Mouse (Mus musculus): Measurements from ENCODE around the gene Fam133b.

The Fam133b gene

DNA sequence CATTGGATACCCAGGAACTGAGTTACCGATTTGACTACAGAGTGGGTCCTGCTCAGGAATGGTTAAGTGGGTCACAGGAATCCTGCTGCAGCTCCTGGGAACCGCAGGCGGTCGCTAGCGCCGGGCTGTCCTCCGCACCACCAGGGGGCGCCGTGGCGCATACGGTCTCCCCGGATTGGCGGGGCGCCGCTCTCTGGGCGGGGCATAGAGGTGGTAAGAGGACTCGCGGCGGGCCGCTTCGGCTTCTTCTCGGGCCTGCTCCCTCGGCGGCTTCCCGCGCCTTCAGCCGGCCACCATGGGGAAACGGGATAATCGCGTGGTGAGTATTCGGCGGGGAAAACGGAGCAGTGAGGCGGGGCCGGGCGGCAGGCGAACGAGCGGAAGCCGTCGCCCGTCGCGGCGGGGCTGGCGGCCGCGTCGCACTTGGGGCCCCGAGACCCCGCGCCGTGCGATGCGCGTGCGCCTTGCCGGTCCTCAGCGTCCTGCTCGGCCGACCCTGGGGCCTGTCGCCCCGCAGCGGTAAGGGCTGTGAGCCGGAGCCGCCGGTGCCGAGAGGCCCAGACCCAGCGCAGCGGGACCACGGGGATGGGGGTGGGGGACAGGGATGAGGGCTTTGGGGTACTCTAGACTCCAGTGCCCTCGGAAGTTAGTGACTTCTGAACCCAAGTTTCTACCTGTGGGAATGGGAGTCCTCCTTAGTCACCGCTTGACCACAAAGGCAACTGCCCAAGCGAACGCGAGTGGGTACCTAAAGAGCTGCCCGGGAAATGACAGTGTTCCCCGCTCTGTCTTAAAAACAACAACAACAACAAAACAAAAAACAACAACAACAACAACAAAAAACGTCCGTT lies at the start of gene Fam133b:
Fam133b (plus strand) TSS at position 205 of the 851 bp plus-strand sequence.
- peak; percentile 99 for DNase-seq

DNA sequence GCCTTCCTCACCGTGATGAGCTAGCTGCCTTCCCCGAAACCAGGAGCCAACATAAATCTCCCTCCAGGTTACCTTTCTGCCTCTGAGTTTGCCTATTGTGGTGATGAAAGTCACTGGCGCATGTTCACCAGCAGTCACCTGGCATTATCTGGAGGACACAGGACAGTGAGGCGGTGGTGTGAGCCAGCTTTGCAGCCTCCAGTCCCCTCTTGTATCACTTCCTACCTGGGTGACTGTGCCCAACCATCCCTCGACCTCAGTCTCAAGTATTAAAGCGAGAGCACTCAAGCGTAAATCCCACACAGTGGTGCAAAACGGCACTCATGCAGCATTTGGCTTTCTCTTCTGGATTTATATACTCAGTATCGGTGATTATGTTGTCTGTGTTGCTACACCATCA lies 49.7 kb upstream of the Fam133b start:
- DNase-seq, result no peak

DNA sequence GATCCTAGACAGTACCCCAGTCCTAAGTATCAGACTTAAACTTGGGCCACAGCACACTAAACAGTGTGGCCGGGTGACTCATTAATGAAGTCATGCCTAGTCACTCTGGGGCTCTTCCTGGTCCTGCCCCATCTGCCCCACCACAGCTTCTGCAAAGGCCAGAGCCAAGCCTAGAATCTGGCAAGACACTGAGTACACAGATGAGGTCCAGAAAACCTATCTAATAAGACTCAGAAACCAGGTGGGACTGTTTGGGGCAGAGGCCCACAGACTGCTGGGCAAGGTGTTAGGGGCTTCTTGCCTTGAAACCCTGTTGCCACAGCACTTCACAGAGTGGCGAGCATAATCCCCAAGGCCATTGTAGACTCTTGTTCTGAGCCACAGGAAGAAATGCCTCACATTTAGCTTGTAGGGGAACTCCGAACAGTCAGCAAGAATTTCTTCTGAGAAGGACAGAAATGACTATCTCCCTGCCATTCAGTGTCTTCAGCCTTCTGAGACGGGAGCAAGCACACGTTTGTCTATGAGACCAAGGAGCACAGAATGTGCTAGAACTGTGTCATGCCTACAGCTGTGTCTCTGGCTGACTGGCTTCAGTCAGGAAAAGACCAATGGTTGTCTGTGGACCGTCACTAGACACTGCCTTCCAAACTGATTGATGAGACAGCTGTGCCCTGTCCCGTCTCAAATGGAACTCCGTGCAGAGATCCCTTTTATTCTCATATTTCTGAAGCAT lies 49.0 kb upstream of the Fam133b start:
- DNase-seq, result no peak

DNA sequence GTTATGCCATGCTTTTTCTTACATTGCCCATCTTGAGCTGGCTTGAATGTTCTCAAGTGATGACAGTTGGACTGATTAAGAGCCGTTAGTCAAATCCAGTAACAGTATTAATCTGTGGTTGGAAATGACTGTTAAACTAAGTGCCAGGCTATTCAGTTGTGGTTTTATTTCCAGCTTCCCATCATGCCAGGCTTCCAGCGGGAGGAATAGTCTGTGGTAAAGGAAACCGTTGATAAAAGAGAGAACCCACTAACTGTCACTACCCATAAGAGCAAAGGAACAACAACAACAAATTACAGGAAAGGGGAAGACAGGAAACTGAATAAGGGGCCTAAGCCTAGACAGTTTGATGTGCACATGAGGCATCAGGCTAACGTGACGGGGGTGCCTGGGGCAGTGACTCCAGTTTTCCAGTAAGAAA lies 46.1 kb upstream of the Fam133b start:
- DNase-seq, result no peak

DNA sequence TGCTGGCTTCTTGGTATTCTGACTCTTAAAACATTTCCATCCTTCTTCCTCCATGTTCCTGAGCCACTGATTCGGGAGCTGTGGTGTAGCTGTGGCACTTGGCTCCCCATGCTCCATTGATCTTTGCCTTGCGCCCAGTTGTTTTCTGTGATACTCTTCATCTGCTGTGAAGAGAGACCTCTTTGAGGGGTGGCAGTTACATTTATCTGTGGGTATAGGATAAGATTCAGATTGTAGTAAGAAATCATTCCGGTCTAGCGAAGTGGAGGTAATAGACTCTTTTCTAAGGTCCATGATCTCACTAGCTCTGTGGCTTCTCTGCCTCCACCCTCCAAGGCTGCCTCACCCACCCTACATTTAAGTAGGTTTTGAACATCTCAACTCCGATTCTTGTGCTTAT lies 43.3 kb upstream of the Fam133b start:
- DNase-seq, result no peak

DNA sequence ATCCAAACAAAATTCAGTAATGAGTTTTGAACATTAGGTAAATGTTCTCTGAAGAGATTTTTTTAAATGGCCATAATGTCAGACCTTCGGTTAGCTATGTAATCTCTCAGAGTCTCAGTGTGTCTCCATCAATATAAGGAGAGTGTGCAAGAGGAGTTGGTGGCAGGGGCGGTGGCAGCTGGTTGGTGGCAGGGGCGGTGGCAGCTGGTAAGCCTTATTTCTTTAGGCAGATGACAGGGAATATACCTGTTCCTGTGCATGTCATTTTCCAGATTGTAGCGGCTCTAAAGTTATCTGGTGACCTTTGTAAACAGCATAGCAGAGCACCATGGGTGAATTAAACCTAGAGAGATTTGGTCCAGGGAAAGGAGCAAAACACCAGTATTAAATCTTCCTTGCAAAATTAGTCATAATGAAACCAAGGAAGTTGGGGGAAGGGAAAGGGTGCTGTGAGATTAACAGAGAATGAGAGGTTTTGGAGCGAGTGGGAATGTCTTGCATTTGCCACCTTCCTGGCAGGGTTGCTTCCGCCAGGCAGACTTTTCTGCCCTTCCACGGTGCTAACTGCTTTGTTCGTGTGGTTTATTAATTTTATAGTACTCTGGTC lies 42.6 kb upstream of the Fam133b start:
- DNase-seq, result no peak

DNA sequence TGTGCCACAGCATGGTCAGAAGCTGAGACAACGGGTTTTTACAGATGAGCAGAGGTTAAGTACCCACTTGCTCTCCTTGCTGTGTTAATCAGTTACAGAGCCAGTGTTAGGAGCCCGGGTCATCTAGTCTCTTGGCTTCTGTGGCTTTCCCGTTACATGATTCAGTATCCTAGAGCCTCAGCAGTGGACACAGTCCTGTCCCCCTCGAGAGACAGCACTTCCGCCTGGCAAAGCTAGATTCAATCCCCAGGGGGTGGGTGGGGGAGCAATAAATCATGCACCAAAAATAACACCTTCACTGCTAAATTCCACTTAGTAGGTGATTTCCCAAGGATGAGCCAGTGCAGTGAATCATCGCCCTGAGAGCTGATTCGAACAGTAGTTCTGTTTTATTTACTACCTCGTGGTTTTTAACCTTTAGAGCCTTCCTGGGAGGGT lies 42.0 kb upstream of the Fam133b start:
- no peak for DNase-seq

DNA sequence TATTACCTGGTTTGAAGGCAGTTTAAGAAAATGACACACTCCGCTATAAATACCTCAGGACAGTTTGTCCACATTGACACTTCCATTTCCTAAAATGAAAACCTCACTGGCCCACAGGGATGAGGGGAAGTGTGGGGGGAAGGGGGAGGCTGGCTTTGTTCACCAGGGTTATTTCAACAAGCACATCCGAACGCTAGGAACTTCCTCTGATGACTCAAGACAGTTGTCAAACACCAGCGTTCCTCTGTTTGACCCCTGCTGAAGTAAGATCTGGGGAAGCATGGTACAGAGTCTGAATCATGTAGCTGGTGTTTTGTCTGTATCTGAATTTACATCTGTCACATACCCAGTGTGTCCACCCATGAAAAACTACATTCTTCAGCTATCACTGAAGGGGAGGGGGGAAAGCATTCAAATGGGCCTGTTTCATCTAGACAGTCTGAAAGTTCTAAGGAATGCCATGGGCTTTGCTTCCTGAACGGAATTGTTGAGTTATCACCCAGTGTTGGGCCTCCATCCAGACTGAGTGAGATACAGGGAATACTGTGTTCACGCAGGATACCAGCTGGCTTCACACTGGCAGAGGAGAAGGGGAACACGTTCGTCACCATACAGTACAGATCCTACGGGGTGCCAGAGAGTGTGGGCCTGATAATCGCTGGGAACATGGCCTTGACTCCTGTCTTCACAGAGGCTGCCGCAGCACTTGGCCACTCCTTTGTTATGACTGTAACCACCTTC lies 40.9 kb upstream of the Fam133b start:
- DNase-seq, result peak; percentile 77

DNA sequence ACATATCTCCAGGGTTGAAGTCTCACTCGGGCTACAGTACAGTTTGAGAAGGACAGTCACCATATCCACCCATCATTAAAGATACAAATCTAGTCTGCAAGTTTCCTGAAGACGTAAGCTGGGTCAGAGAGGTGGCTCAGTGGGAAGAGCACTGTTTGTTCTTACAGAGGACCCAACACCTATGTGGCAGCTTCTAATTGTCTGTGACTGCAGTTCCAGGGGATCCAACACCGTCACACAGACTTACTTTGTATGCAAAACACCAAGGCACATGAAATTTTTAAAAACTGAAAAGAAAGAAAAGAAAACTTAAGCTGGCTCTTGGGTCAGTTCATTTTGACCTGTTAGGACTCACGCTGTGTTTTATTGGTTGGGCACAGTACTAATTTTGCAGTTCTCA lies 40.3 kb upstream of the Fam133b start:
- no peak for DNase-seq

DNA sequence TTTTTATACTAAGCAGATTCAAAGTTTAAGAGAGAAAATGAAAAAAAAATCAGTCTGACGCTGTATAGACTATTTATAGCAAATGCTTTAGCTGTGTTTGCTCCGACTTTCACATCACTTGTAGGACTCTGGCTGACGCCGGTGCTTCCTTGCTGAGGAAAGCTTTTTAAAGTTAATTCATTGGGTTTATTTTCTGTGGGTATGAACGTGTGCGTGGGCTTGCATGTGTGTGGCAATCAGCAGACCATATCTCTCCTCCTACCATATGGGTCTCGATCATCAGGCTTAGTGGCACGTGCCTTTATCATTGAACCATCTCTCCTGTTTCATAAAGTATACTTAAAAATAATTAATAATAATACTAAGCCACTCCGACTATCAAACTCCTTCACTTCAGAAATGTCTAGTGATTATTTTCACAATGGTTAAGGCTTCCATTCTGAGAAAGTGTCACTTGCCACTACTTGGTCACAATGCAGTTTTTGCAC lies 39.8 kb upstream of the Fam133b start:
- DNase-seq, result no peak

DNA sequence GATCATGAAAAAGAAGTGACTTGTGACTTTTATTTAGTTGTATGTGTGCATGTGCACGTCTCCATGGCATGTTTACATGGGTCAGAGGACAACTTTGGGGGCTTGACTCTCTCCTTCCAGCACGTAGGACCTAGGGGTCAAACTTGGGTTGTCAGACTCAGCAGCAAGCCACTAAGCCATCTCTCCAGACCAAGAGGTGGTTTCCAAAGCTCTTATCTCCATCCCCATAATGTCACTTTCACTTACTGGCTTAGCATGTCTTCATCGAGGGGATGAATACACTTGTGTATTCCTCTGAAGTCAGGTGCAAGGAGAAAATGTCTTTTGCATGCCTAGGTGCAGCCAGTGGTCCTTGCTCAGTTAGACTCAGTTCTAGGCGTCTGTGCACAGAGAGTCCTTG lies 39.2 kb upstream of the Fam133b start:
- no peak for DNase-seq

DNA sequence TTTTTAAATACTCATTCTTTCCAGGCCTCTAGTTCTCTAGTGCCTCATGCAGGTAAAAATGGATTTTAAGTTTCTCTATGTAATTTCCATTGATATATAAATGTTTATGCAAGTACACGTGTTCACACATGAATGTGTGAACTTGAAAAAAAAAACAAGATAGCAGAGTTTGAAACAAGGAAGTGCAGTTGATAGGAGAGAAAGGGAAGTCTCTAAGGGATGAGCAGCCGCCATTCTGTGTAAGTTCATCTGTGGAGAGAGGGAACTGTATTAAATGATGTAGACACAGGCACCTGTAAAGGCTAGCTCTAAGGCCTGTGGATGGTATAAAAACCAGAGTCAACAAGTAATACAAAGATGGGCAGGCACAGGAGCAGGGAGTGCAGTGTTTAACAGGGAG lies 38.1 kb upstream of the Fam133b start:
- no peak for DNase-seq

DNA sequence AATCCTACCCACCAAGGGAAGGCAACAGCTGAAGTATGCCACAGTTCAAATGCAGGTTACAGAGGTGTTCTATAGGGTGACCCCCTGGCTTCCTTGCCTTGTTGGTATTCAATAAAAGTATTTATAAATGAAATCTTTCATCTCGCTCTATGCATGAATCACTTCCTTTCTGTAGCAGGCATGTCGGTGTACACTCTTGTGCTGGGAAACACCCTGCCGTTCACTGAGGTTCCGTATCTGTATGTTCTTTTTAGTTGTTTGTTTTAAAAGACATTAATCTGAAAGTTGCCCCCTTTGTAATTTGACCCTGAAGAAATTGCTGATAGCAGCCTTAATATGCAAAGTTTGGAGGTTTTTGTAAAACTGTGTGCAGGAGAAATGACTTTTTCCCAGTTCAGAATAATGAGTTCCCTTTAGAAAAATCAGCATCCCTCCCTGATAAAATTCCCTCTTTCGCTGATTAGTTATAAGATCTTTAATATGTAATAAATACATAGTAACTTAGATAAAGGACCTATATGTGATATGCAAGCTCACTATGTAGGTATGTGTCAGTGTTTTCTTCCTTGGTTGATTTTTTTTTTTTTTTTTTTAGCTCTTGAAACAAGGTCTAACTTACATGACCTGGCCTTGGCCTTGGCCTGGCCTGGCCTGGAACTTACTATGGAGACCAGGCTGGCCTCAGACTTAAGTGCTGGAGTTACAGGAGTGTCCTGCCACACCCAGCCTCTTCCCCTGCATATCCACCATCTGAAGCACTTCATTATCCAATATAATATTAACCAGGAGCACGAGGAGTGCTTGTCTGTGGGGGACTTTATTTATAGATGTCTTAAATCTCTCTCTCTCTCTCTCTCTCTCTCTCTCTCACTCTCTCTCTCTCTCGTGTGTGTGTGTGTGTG lies 34.9 kb upstream of the Fam133b start:
- DNase-seq, result no peak

DNA sequence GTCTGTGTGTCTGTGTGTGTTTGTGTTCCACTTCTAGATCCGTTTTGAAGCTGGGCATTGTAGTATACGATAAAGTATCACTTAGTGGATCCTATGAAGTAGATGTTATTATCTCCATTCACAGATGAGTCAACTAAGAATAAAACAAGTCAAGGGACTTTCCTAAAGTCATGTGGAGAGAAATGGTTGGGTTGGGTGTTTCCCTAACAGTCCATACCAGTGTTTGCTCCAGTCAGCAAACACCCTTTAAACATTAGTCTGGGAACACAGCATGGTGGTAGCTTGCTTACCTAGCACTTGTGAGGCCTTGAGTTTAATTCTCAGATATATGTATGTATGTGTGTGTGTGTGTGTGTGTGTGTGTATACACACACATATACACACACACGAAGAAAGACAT lies 34.1 kb upstream of the Fam133b start:
- no peak for DNase-seq

DNA sequence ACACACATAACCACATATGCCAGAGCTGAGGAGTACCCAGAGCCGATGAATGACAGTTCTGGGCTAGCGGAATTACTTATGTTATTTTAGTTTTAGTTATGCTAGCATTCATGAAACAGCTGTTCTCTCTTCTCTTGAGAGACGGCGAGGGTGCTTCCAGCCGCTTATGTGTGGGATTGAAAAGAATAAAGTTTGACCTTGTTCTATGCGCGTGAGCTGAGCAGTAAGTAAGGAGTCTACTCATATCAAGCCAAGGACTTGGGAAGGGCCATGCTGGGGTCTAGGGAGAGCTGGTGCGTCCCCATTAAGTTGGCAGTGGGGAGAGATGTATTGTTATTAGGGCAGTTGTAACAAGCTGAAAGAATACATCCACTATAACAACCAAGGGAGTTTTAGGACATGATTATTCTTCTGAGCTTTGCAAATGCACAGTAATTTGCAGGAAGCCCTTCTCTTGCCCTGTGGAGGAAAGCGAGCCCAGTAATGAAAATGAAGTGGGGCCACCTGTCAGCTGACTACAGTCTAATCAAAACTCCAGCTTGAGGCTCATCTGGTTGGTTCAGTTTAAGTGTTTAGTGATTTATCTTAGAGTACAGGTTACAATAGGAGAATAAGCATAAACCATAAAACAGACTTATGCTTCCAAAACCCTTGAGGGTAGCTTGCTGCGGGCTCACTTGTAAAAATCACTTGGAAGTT lies 32.4 kb upstream of the Fam133b start:
- no peak for DNase-seq

DNA sequence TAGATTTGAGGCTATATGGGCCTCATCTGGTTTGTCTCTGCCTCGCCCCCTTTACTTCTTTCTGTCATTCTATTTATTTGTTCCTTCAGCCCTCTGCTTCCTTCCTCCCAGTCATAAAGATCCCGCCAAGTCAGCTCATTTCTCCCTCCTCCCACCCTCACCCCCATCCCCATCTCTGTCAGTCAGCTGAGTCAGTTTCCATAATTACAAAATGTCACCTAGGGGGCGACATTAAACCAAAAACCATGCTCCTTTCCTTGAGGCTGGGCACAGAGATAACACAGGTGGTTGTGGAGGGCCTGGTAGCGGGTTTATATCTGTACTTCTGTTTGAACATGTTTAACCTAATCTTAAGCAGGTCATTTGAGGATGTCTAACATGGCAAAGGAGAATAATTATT lies 31.0 kb upstream of the Fam133b start:
- DNase-seq, result no peak

DNA sequence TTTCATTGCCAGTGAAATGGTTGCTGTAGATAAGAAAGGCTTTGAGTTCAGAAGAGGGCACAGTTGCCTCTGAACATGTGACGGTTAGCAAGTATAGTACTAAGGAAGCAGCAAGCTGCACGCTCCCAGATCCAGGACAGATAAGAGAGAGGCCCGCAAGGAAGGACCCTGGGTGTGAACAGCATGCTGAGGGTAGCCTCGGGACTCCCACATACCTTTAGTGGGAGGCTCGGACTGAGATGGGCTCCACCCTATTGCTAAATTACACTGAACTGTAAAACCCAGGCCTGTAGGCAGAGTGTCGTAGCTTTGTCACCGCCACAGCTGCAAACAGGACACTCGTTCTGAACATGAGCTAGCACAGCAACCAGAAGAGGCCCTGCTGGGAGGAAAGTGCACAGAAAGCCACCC lies 28.7 kb upstream of the Fam133b start:
- DNase-seq, result no peak

DNA sequence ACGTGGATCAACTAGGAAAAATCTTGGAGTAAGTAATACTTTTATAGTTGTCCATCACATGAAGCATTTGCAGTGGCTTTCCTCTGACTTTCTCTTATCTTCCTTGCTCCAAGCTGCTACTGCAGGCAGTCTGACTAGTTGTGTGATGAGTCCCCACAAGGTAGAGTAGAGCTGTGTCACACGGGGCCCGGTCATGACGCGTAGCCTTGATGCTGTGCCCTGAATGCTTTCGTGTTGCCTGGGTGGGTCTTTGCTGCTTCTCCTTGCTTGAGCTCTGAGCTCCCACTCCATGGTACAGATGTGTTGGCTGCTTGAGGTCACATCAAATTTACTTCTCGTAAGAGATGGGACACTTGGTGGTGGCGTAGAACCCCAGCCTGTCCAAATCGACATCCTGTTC lies 28.2 kb upstream of the Fam133b start:
- no peak for DNase-seq

DNA sequence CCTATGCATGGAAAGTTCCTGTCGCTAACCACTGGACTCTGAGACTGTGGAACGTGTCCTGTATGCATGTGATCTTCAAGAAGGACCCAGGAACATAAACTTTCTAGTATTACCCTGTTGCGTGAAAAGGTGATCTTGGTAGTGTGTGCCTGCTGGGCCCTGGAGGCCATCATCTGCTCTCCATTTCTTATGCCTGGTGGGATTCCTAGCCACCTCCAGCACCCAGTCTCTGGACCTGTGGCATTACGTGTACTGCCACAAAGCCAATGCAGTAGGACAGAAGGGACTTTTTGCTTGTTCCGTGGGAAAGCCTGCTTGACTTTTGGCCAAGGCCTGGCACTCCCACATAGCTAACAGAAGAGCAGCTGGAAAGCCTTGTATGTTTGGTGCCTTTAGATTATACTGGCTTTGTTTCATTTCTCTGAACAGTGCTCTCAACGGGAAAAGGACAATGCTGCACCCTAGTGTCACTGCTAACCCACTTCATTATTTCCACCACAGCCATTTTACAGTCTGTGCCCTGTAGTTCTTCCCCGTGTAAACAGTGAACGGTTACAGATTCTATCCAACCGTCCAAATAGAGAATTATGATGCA lies 27.1 kb upstream of the Fam133b start:
- peak; percentile 63 for DNase-seq

DNA sequence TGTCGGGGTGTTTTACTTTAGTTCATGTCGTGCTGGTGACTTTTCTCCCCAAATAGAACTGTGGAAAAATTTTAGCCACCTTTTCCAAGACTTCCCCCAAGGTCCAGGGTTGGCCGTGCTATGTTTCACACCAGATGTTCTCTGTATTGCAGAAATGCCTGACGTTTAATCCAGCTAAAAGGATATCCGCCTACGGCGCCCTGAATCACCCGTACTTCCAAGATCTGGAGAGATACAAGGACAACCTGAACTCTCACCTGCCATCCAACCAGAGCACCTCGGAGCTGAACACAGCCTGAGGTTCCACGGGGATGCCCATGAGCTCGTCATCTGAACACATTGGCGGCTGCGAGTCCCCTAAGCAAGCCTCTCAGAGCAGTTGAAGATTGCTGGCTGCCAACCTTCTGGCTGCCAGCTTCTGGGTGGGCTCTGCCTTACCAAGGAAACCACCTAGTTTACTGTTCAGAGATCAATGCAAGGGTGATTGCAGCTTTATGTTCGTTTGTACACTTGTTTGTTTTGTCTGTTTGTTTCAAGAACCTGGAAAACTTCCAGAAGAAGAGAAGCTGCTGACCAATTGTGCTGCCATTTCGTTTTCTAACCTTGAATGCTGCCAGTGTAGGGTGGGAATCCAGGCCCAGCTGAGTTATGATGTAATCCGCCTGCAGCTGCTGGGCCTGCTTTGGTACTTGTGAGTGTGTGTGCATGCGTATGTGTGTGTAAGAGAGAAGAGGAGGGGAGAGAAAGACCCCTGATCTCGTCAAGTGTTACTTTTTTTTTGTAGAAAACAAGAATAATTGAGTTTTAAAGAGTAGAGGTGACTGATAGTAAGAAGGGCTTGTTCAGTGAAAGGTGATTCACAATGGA lies 22.9 kb upstream of the Fam133b start:
- DNase-seq, result no peak

Measured in lung, postnatal 14 days (tissue).